Mouse (Mus musculus) heart, postnatal 36 days (tissue): ENCODE measurements around the gene Prop1. TPM values are rescaled to one million over a fixed set of nuclear protein-coding genes. Genes with fewer than 3 reads are reported as not detected.

Source experiments
- total RNA-seq, 2 experiments: library from RNA; stranded (reverse); gene quantifications; 2 replicates each; pipeline ENCODE4 v1.2.3; 2021

Prop1 gene
- total RNA-seq, 2 experiments from 2014 or later, result not detected

Other genes with a start within 250 kb of the Prop1 start
- gene Zfp354c, start 126.0 kb downstream of the Prop1 start, total RNA-seq, result 1 to 10 TPM; 3.8 to 5.0 TPM
- 1 to 10 TPM; 1.5 to 1.6 TPM for gene Zfp879, start 112.2 kb downstream of the Prop1 start, total RNA-seq
- not detected for gene Grm6, start 103.1 kb downstream of the Prop1 start, total RNA-seq
- 1 to 10 TPM; 1.1 to 1.3 TPM for gene Zfp454, start 66.1 kb downstream of the Prop1 start, total RNA-seq
- 1 to 10 TPM; 3.1 TPM for gene Zfp2, start 37.6 kb downstream of the Prop1 start, total RNA-seq
- gene Zfp354b, start 22.1 kb downstream of the Prop1 start, total RNA-seq, result 1 to 10 TPM; 1.4 TPM
- gene 4933414I15Rik, start 10.0 kb downstream of the Prop1 start, total RNA-seq, result not detected
- not detected for gene Olfr1378, start 12.8 kb upstream of the Prop1 start, total RNA-seq
- gene Olfr1377, start 28.2 kb upstream of the Prop1 start, total RNA-seq, result not detected
- gene Olfr51, start 49.8 kb upstream of the Prop1 start, total RNA-seq, result not detected
- gene Olfr54, start 60.5 kb upstream of the Prop1 start, total RNA-seq, result not detected
- not detected for gene Olfr1375, start 94.3 kb upstream of the Prop1 start, total RNA-seq
- 1 to 10 TPM; 1.4 to 1.8 TPM for gene Zfp354a, start 105.5 kb upstream of the Prop1 start, total RNA-seq